Mouse (Mus musculus) cerebellum, adult 2 months (tissue): ENCODE data around the gene Nrxn2.

Source experiments
- CTCF ChIP-seq: fragments of 200-500 bp; IDR thresholded peaks from 2 replicates; pipeline ENCODE4 v1.5.1; 2011; ENCODE audit warnings: low read depth, mild to moderate bottlenecking, control low read depth, low read length, moderate library complexity, borderline replicate concordance; ENCODE audit not compliant: insufficient read depth
- POLR2A ChIP-seq: fragments of 200-500 bp; IDR thresholded peaks from 2 replicates; pipeline ENCODE4 v1.6.1; 2011; ENCODE audit warnings: low read length, control low read depth, borderline replicate concordance; ENCODE audit not compliant: insufficient read depth

GRCm38 (mm10) chr19:6401951-6402350, 16.6 kb upstream of the Nrxn2 start:
- TF ChIP-seq CTCF (no peak), POLR2A (no peak)
